Mouse (Mus musculus): Measurements from ENCODE around the gene Vsig10. TPM values are rescaled to one million over a fixed set of nuclear protein-coding genes. Genes with fewer than 3 reads are reported as not detected.

The Vsig10 gene
- polyA plus RNA-seq, 1 experiment = 5.2 TPM

GRCm38 (mm10) chr5:117323751-117324150, 4.9 kb downstream of the Vsig10 start:
- H3K36me3 ChIP-seq (ENCODE audit: control insufficient read depth, insufficient read depth) = no peaks in the 10 kb centered on the region
- no peak overlapping the region for H3K4me3 ChIP-seq (ENCODE audit: insufficient read depth, poor library complexity, severe bottlenecking)
- TF ChIP-seq MYOD1 (IDR thresholded peaks at IDR 0.05; ENCODE audit: control insufficient read depth, insufficient read length, low read depth) (no peak), MYOG (IDR thresholded peaks at IDR 0.05; ENCODE audit: control insufficient read depth, extremely low read depth, insufficient read length) (no peak), MAX (IDR thresholded peaks at IDR 0.05) (no peak), USF1 (IDR thresholded peaks at IDR 0.05; ENCODE audit: low read depth) (no peak), FOSL1 (IDR thresholded peaks at IDR 0.05; ENCODE audit: insufficient read depth, low read length, poor library complexity, severe bottlenecking) (no peak), CEBPB (IDR thresholded peaks at IDR 0.05; ENCODE audit: low read depth) (no peak), CTCF (IDR thresholded peaks at IDR 0.05; ENCODE audit: control insufficient read depth, insufficient read depth, insufficient read length) (no peak)
- no peak overlapping the region for H3ac ChIP-seq (ENCODE audit: control insufficient read depth, insufficient read length, low read depth)
- H3K79me2 ChIP-seq (ENCODE audit: control insufficient read depth, insufficient read depth) = no peaks in the 10 kb centered on the region
- no peaks in the 10 kb centered on the region for H3K79me3 ChIP-seq (ENCODE audit: low read depth)
- no peaks in the 10 kb centered on the region for H3K27me3 ChIP-seq (ENCODE audit: control insufficient read depth, insufficient read depth, insufficient read length)

GRCm38 (mm10) chr5:117326408-117326807, 7.5 kb downstream of the Vsig10 start:
- Histone ChIP-seq H3K79me3 (ENCODE audit: low read depth) (no peaks in the 10 kb centered on the region), H3K27me3 (ENCODE audit: control insufficient read depth, insufficient read depth, insufficient read length) (no peaks in the 10 kb centered on the region), H3K79me2 (ENCODE audit: control insufficient read depth, insufficient read depth) (no peaks in the 10 kb centered on the region), H3K36me3 (ENCODE audit: control insufficient read depth, insufficient read depth) (no peaks in the 10 kb centered on the region), H3K4me3 (ENCODE audit: insufficient read depth, poor library complexity, severe bottlenecking) (no peak overlapping the region), H3ac (ENCODE audit: control insufficient read depth, insufficient read length, low read depth) (no peak overlapping the region)
- TF ChIP-seq FOSL1 (IDR thresholded peaks at IDR 0.05; ENCODE audit: insufficient read depth, low read length, poor library complexity, severe bottlenecking) (no peak), MAX (IDR thresholded peaks at IDR 0.05) (no peak), CEBPB (IDR thresholded peaks at IDR 0.05; ENCODE audit: low read depth) (no peak), MYOG (IDR thresholded peaks at IDR 0.05; ENCODE audit: control insufficient read depth, extremely low read depth, insufficient read length) (no peak), MYOD1 (IDR thresholded peaks at IDR 0.05; ENCODE audit: control insufficient read depth, insufficient read length, low read depth) (no peak), USF1 (IDR thresholded peaks at IDR 0.05; ENCODE audit: low read depth) (no peak), CTCF (IDR thresholded peaks at IDR 0.05; ENCODE audit: control insufficient read depth, insufficient read depth, insufficient read length) (no peak)

- Histone ChIP-seq H3ac (ENCODE audit: control insufficient read depth, insufficient read length, low read depth) (no peak overlapping the region), H3K79me2 (ENCODE audit: control insufficient read depth, insufficient read depth) (no peaks in the 10 kb centered on the region), H3K27me3 (ENCODE audit: control insufficient read depth, insufficient read depth, insufficient read length) (no peaks in the 10 kb centered on the region), H3K79me3 (ENCODE audit: low read depth) (no peaks in the 10 kb centered on the region), H3K4me3 (ENCODE audit: insufficient read depth, poor library complexity, severe bottlenecking) (no peak overlapping the region), H3K36me3 (ENCODE audit: control insufficient read depth, insufficient read depth) (peaks cover 3% of the 10 kb centered on the region)
- TF ChIP-seq CTCF (IDR thresholded peaks at IDR 0.05; ENCODE audit: control insufficient read depth, insufficient read depth, insufficient read length) (no peak), FOSL1 (IDR thresholded peaks at IDR 0.05; ENCODE audit: insufficient read depth, low read length, poor library complexity, severe bottlenecking) (no peak), CEBPB (IDR thresholded peaks at IDR 0.05; ENCODE audit: low read depth) (no peak), MAX (IDR thresholded peaks at IDR 0.05) (no peak), MYOG (IDR thresholded peaks at IDR 0.05; ENCODE audit: control insufficient read depth, extremely low read depth, insufficient read length) (no peak), USF1 (IDR thresholded peaks at IDR 0.05; ENCODE audit: low read depth) (no peak), MYOD1 (IDR thresholded peaks at IDR 0.05; ENCODE audit: control insufficient read depth, insufficient read length, low read depth) (no peak)
Measured at GRCm38 (mm10) chr5:117330457-117330856, 11.6 kb downstream of the Vsig10 start.

- H3K79me3 ChIP-seq (ENCODE audit: low read depth) = no peaks in the 10 kb centered on the region
- H3K36me3 ChIP-seq (ENCODE audit: control insufficient read depth, insufficient read depth) = peaks cover 6% of the 10 kb centered on the region
- no peak overlapping the region for H3K4me3 ChIP-seq (ENCODE audit: insufficient read depth, poor library complexity, severe bottlenecking)
- TF ChIP-seq CEBPB (IDR thresholded peaks at IDR 0.05; ENCODE audit: low read depth) (no peak), CTCF (IDR thresholded peaks at IDR 0.05; ENCODE audit: control insufficient read depth, insufficient read depth, insufficient read length) (no peak), USF1 (IDR thresholded peaks at IDR 0.05; ENCODE audit: low read depth) (no peak), FOSL1 (IDR thresholded peaks at IDR 0.05; ENCODE audit: insufficient read depth, low read length, poor library complexity, severe bottlenecking) (no peak), MYOG (IDR thresholded peaks at IDR 0.05; ENCODE audit: control insufficient read depth, extremely low read depth, insufficient read length) (no peak), MAX (IDR thresholded peaks at IDR 0.05) (no peak), MYOD1 (IDR thresholded peaks at IDR 0.05; ENCODE audit: control insufficient read depth, insufficient read length, low read depth) (no peak)
- H3K27me3 ChIP-seq (ENCODE audit: control insufficient read depth, insufficient read depth, insufficient read length) = no peaks in the 10 kb centered on the region
- no peak overlapping the region for H3ac ChIP-seq (ENCODE audit: control insufficient read depth, insufficient read length, low read depth)
- H3K79me2 ChIP-seq (ENCODE audit: control insufficient read depth, insufficient read depth) = no peaks in the 10 kb centered on the region
Measured at GRCm38 (mm10) chr5:117337999-117338398, 19.1 kb downstream of the Vsig10 start.

GRCm38 (mm10) chr5:117338503-117338902, 19.6 kb downstream of the Vsig10 start:
- H3ac ChIP-seq (ENCODE audit: control insufficient read depth, insufficient read length, low read depth) = no peak overlapping the region
- no peak for TF ChIP-seq CEBPB (IDR thresholded peaks at IDR 0.05; ENCODE audit: low read depth)
- TF ChIP-seq MYOD1 (IDR thresholded peaks at IDR 0.05; ENCODE audit: control insufficient read depth, insufficient read length, low read depth) = no peak
- no peak for TF ChIP-seq CTCF (IDR thresholded peaks at IDR 0.05; ENCODE audit: control insufficient read depth, insufficient read depth, insufficient read length)
- TF ChIP-seq FOSL1 (IDR thresholded peaks at IDR 0.05; ENCODE audit: insufficient read depth, low read length, poor library complexity, severe bottlenecking) = no peak
- TF ChIP-seq USF1 (IDR thresholded peaks at IDR 0.05; ENCODE audit: low read depth) = no peak
- TF ChIP-seq MYOG (IDR thresholded peaks at IDR 0.05; ENCODE audit: control insufficient read depth, extremely low read depth, insufficient read length) = no peak
- no peak for TF ChIP-seq MAX (IDR thresholded peaks at IDR 0.05)
- H3K4me3 ChIP-seq (ENCODE audit: insufficient read depth, poor library complexity, severe bottlenecking) = no peak overlapping the region
- H3K79me2 ChIP-seq (ENCODE audit: control insufficient read depth, insufficient read depth) = no peaks in the 10 kb centered on the region
- no peaks in the 10 kb centered on the region for H3K27me3 ChIP-seq (ENCODE audit: control insufficient read depth, insufficient read depth, insufficient read length)
- H3K36me3 ChIP-seq (ENCODE audit: control insufficient read depth, insufficient read depth) = peaks cover 6% of the 10 kb centered on the region
- H3K79me3 ChIP-seq (ENCODE audit: low read depth) = no peaks in the 10 kb centered on the region

- H3K79me3 ChIP-seq (ENCODE audit: low read depth) = no peaks in the 10 kb centered on the region
- TF ChIP-seq MAX (IDR thresholded peaks at IDR 0.05) (no peak), FOSL1 (IDR thresholded peaks at IDR 0.05; ENCODE audit: insufficient read depth, low read length, poor library complexity, severe bottlenecking) (no peak), MYOD1 (IDR thresholded peaks at IDR 0.05; ENCODE audit: control insufficient read depth, insufficient read length, low read depth) (no peak), MYOG (IDR thresholded peaks at IDR 0.05; ENCODE audit: control insufficient read depth, extremely low read depth, insufficient read length) (no peak), USF1 (IDR thresholded peaks at IDR 0.05; ENCODE audit: low read depth) (no peak), CEBPB (IDR thresholded peaks at IDR 0.05; ENCODE audit: low read depth) (no peak), CTCF (IDR thresholded peaks at IDR 0.05; ENCODE audit: control insufficient read depth, insufficient read depth, insufficient read length) (no peak)
- H3K4me3 ChIP-seq (ENCODE audit: insufficient read depth, poor library complexity, severe bottlenecking) = no peak overlapping the region
- no peaks in the 10 kb centered on the region for H3K79me2 ChIP-seq (ENCODE audit: control insufficient read depth, insufficient read depth)
- H3K36me3 ChIP-seq (ENCODE audit: control insufficient read depth, insufficient read depth) = peaks cover 3% of the 10 kb centered on the region
- H3K27me3 ChIP-seq (ENCODE audit: control insufficient read depth, insufficient read depth, insufficient read length) = no peaks in the 10 kb centered on the region
- H3ac ChIP-seq (ENCODE audit: control insufficient read depth, insufficient read length, low read depth) = no peak overlapping the region
Measured at GRCm38 (mm10) chr5:117340081-117340480, 21.2 kb downstream of the Vsig10 start.
